Mouse (Mus musculus): ENCODE measurements around the gene Man1b1.

- no peak for TF ChIP-seq CTCF (IDR thresholded peaks at IDR 0.05; ENCODE audit: low read depth, low read length)
- TF ChIP-seq EP300 (IDR thresholded peaks at IDR 0.05; ENCODE audit: insufficient read depth, low read depth, low read length) = no peak
- TF ChIP-seq POLR2A (IDR thresholded peaks at IDR 0.05; ENCODE audit: insufficient read depth, low read length) = no peak
These were observed 62.4 kb downstream of the Man1b1 start for GRCm38 (mm10) chr2:25394281-25395221.
